Mouse (Mus musculus) limb, embryonic 12.5 days (tissue): ENCODE results near the gene Ncoa1. TPM values are rescaled to one million over a fixed set of nuclear protein-coding genes. Genes with fewer than 3 reads are reported as not detected.

Experiments used
- ATAC-seq: fragments of 200-750 bp; cut with Nextera tagmentation; 2 replicates; pipeline ENCODE4 v1.8.0; 2017; ENCODE audit warnings: low read depth, moderate TSS enrichment; ENCODE audit not compliant: insufficient number of reproducible peaks, insufficient read depth, low FRiP score, low TSS enrichment
- H3K27ac ChIP-seq: fragments of 300-500 bp; sonication (generic); 2 replicates; pipeline ENCODE4 v1.5.1; 2016; ENCODE audit warnings: mild to moderate bottlenecking, moderate library complexity
- H3K27me3 ChIP-seq: fragments of 300-500 bp; sonication (generic); 2 replicates; pipeline ENCODE4 v1.6.1; 2016; ENCODE audit warnings: mild to moderate bottlenecking, moderate library complexity
- H3K36me3 ChIP-seq: fragments of 300-500 bp; sonication (generic); 2 replicates; pipeline ENCODE4 v1.6.1; 2016; ENCODE audit warnings: mild to moderate bottlenecking, moderate library complexity
- H3K4me1 ChIP-seq: fragments of 300-500 bp; sonication (generic); replicated peaks from 2 replicates; pipeline ENCODE4 v1.6.1; 2016
- H3K4me2 ChIP-seq: fragments of 300-500 bp; sonication (generic); 2 replicates; pipeline ENCODE4 v1.6.1; 2016; ENCODE audit warnings: mild to moderate bottlenecking, moderate library complexity
- H3K4me3 ChIP-seq: fragments of 300-500 bp; sonication (generic); replicated peaks from 2 replicates; pipeline ENCODE4 v1.5.1; 2016; ENCODE audit warnings: mild to moderate bottlenecking
- H3K9ac ChIP-seq: fragments of 300-500 bp; sonication (generic); replicated peaks from 2 replicates; pipeline ENCODE4 v1.6.1; 2016; ENCODE audit warnings: mild to moderate bottlenecking, moderate library complexity
- H3K9me3 ChIP-seq: fragments of 300-500 bp; sonication (generic); 2 replicates; pipeline ENCODE4 v1.6.1; 2016; ENCODE audit warnings: mild to moderate bottlenecking, moderate library complexity
- WGBS: fragments of 180-500 bp; shearing (Covaris S2); methylation state at CpG from one replicate; pipeline ENCODE4 v1.1.7; 2016; 5-methylcytosine and 5-hydroxymethylcytosine counted together
- polyA plus RNA-seq: library from polyadenylated mRNA; unstranded; fragments of >200 nt; fragmentation: Nextera tagmentation; extraction: Ambion mirVana; gene quantifications from 2 replicates; pipeline ENCODE4 v1.2.1, GENCODE M21; 2016

Ncoa1 gene
- polyA plus RNA-seq, 1 experiment from 2014 or later = 11.3 TPM

GRCm38 (mm10) chr12:4211174-4211573 lies 265.8 kb downstream of the Ncoa1 start:
- no peaks in the 10 kb centered on the region for H3K4me1 ChIP-seq
- peaks cover 97% of the 10 kb centered on the region for H3K36me3 ChIP-seq
- no peaks in the 10 kb centered on the region for H3K27me3 ChIP-seq
- H3K9ac ChIP-seq = no peak overlapping the region
- no peaks in the 10 kb centered on the region for H3K9me3 ChIP-seq
- no peak overlapping the region for H3K4me2 ChIP-seq
- ATAC-seq = no peak
- no peak overlapping the region for H3K4me3 ChIP-seq
- no peak overlapping the region for H3K27ac ChIP-seq
- 88% methylated on average over 9 of the region's 9 CpGs for WGBS

GRCm38 (mm10) chr12:4209196-4209595 lies 267.8 kb downstream of the Ncoa1 start:
- no peaks in the 10 kb centered on the region for H3K27me3 ChIP-seq
- H3K4me2 ChIP-seq = no peak overlapping the region
- H3K4me1 ChIP-seq = no peaks in the 10 kb centered on the region
- no peak overlapping the region for H3K9ac ChIP-seq
- H3K9me3 ChIP-seq = no peaks in the 10 kb centered on the region
- WGBS = 96% methylated on average over 9 of the region's 9 CpGs
- no peak for ATAC-seq
- no peak overlapping the region for H3K4me3 ChIP-seq
- H3K36me3 ChIP-seq = peaks cover 94% of the 10 kb centered on the region
- no peak overlapping the region for H3K27ac ChIP-seq

- no peaks in the 10 kb centered on the region for H3K27me3 ChIP-seq
- no peak overlapping the region for H3K9ac ChIP-seq
- H3K4me3 ChIP-seq = no peak overlapping the region
- no peak overlapping the region for H3K4me2 ChIP-seq
- H3K36me3 ChIP-seq = peaks cover 92% of the 10 kb centered on the region
- no peaks in the 10 kb centered on the region for H3K4me1 ChIP-seq
- no peak overlapping the region for H3K27ac ChIP-seq
- no peaks in the 10 kb centered on the region for H3K9me3 ChIP-seq
- no peak for ATAC-seq
- 82% methylated on average over 15 of the region's 15 CpGs for WGBS
These were observed 268.4 kb downstream of the Ncoa1 start for GRCm38 (mm10) chr12:4208405-4209133.

- no peak for ATAC-seq
- Histone ChIP-seq H3K9me3 (no peaks in the 10 kb centered on the region), H3K4me2 (no peak overlapping the region), H3K9ac (no peak overlapping the region), H3K36me3 (peaks cover 90% of the 10 kb centered on the region), H3K27ac (no peak overlapping the region), H3K4me1 (no peaks in the 10 kb centered on the region), H3K4me3 (no peak overlapping the region), H3K27me3 (no peaks in the 10 kb centered on the region)
- WGBS = 88% methylated on average over 11 of the region's 11 CpGs
These were observed 270.9 kb downstream of the Ncoa1 start for GRCm38 (mm10) chr12:4206106-4206505.

GRCm38 (mm10) chr12:4202206-4202605 lies 274.8 kb downstream of the Ncoa1 start:
- Histone ChIP-seq H3K4me3 (no peak overlapping the region), H3K9me3 (no peaks in the 10 kb centered on the region), H3K4me1 (no peaks in the 10 kb centered on the region), H3K36me3 (peaks cover 87% of the 10 kb centered on the region), H3K27me3 (no peaks in the 10 kb centered on the region), H3K9ac (no peak overlapping the region), H3K27ac (no peak overlapping the region), H3K4me2 (no peak overlapping the region)
- 89% methylated on average over 4 of the region's 4 CpGs for WGBS
- no peak for ATAC-seq

- Histone ChIP-seq H3K9me3 (no peaks in the 10 kb centered on the region), H3K27ac (no peak overlapping the region), H3K36me3 (peaks cover 85% of the 10 kb centered on the region), H3K27me3 (no peaks in the 10 kb centered on the region), H3K9ac (no peak overlapping the region), H3K4me1 (no peaks in the 10 kb centered on the region), H3K4me2 (no peak overlapping the region), H3K4me3 (no peak overlapping the region)
- 91% methylated on average over 13 of the region's 13 CpGs for WGBS
- no peak for ATAC-seq
These were observed 275.4 kb downstream of the Ncoa1 start for GRCm38 (mm10) chr12:4201454-4202200.

DNA sequence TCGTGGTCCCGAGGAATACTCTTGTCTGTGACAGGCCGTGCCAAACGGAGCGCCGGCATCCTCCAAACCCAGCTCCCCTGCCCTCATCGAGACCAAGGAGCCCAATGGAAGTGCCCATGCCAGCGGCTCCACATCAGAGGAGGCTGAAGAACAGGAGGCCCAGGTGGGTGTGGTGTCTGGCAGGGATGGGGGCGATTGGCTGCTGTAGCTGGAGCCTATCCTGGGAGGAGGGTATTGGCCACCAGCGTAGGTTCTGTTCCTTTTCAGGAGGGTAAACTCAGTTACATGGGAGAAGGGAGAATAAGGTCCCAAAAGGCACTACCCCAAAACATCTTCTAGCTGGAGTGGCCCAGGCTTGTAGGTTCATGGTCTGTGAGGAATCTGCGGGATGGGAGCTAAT lies 277.7 kb downstream of the Ncoa1 start:
- Histone ChIP-seq H3K27ac (no peak overlapping the region), H3K9me3 (no peaks in the 10 kb centered on the region), H3K27me3 (no peaks in the 10 kb centered on the region), H3K36me3 (peaks cover 73% of the 10 kb centered on the region), H3K4me1 (no peaks in the 10 kb centered on the region), H3K4me2 (no peak overlapping the region), H3K4me3 (no peak overlapping the region), H3K9ac (no peak overlapping the region)
- ATAC-seq = no peak
- 94% methylated on average over 11 of the region's 11 CpGs for WGBS

GRCm38 (mm10) chr12:4198702-4199101 lies 278.3 kb downstream of the Ncoa1 start:
- no peak overlapping the region for H3K27ac ChIP-seq
- peaks cover 5% of the 10 kb centered on the region for H3K4me1 ChIP-seq
- no peaks in the 10 kb centered on the region for H3K27me3 ChIP-seq
- no peak overlapping the region for H3K4me2 ChIP-seq
- no peaks in the 10 kb centered on the region for H3K9me3 ChIP-seq
- no peak for ATAC-seq
- no peak overlapping the region for H3K9ac ChIP-seq
- H3K36me3 ChIP-seq = peaks cover 72% of the 10 kb centered on the region
- 93% methylated on average over 4 of the region's 4 CpGs for WGBS
- no peak overlapping the region for H3K4me3 ChIP-seq

Other genes starting within 250 kb of the Ncoa1 start
- 5.0 and 5.2 TPM in 2 replicates for gene Ptrhd1, start 243.2 kb downstream of the Ncoa1 start, polyA plus RNA-seq
- 17.9 and 20.3 TPM in 2 replicates for gene Cenpo, start 242.9 kb downstream of the Ncoa1 start, polyA plus RNA-seq
- gene Itsn2, start 115.5 kb upstream of the Ncoa1 start, polyA plus RNA-seq = 24.8 and 30.1 TPM in 2 replicates
- not detected in 2 replicates for gene Gm3625, start 115.7 kb upstream of the Ncoa1 start, polyA plus RNA-seq